Mouse (Mus musculus): Measurements from ENCODE around the gene Tcta. TPM values are rescaled to one million over a fixed set of nuclear protein-coding genes. Genes with fewer than 3 reads are reported as not detected.

The Tcta gene
- total and polyA plus RNA-seq, 2 experiments from 2014 or later, result 42.1 to 46.1 TPM

DNA sequence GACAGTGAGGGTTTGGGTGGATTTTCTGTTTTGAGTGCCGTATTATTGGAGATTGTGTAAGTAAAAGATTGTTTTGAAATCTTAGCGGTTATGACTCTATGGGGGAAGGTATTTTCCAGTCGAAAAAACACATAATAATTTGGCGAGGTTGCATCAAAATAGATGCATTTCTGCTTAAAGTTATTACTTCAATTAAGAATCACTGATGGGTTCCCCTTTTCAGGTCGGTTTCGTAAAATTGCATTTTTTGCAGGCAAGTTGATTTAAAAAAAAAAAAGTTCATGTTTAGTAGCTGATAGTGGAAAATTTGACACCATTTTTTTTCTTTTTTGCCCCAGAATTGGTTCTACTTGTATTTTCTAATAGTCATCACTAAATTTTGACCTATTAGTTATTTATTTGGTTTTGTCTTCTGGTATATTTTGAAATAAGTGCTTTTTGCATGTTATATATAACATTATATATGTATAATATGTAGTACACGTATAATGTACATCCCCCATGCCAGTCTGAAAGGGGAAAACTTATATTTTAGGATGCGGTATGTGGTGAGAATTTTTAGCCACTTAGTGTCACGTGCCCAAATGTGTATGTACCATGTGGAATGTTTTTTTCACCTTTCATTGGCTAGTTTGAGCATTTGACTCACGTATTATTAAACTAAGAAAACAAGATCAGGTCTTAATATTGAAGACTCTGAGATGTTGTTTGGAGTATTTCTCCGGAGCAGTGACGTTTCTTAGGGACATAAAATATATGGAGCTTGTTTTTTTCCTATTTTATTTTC is 1.3 kb upstream of the Tcta start:
- no peak for DNase-seq (ENCODE audit: low spot score)
- TF ChIP-seq EP300 (IDR thresholded peaks at IDR 0.05; ENCODE audit: low read depth), result no peak
- TF ChIP-seq CTCF (IDR thresholded peaks at IDR 0.05; ENCODE audit: low read depth), result no peak

DNA sequence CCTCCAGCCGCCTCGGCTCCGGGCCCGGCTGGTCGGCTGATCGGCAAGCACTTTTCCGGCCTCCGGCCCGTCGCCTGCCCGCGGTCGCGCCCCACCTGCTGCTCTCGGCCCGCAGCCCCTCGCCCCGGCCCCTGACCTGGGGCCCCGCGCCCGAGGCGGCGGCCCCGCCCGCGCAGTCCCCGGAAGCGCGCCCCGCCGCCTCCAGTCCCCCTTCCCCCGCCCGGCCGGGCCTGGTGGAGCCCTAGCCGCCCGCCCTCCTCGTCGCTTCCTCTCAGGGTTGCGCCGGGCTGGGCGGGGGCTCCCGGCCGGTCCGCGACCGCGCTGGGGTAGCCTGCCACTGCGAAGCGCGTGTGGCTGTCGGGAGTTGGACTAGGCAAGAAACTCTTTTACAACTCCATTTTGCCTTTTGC is 616 bp upstream of the Tcta start:
- no peak for TF ChIP-seq EP300 (IDR thresholded peaks at IDR 0.05; ENCODE audit: low read depth)
- TF ChIP-seq CTCF (IDR thresholded peaks at IDR 0.05; ENCODE audit: low read depth), result no peak
- H3K36me3 ChIP-seq (replicated peaks; ENCODE audit: control insufficient read depth, insufficient read depth, low read length), result peaks cover 23% of the 10 kb centered on the region
- under 1% methylated on average over 44 of the region's 51 CpGs for WGBS
- peak overlapping the region; percentile 77 for H3K4me2 ChIP-seq (ENCODE audit: low read depth, low read length)
- H3K27ac ChIP-seq (ENCODE audit: low read depth), result peak overlapping the region; percentile 99
- DNase-seq (ENCODE audit: low spot score) (peak; percentile 82), ATAC-seq (ENCODE audit: insufficient read depth, low read depth) (peak; percentile 79)
- no peaks in the 10 kb centered on the region for H3K9me3 ChIP-seq (replicated peaks; ENCODE audit: control insufficient read depth, low read length)
- H3K9ac ChIP-seq (replicated peaks; ENCODE audit: low read depth, low read length), result peak overlapping the region; percentile 93
- H3K4me1 ChIP-seq (ENCODE audit: control insufficient read depth, insufficient read depth), result peaks cover 19% of the 10 kb centered on the region
- H3K4me3 ChIP-seq (ENCODE audit: low read depth, low read length), result peak overlapping the region; percentile 86
- no peaks in the 10 kb centered on the region for H3K27me3 ChIP-seq (ENCODE audit: control insufficient read depth, insufficient read depth, low read length)

More for the DNA sequence above, 1.3 kb upstream of the Tcta start:
- no peaks in the 10 kb centered on the region for H3K9me3 ChIP-seq (replicated peaks; ENCODE audit: control insufficient read depth, low read length)
- H3K4me3 ChIP-seq (ENCODE audit: low read depth, low read length), result peak overlapping the region; percentile 86
- H3K4me2 ChIP-seq (ENCODE audit: low read depth, low read length), result peak overlapping the region; percentile 77
- no peaks in the 10 kb centered on the region for H3K27me3 ChIP-seq (ENCODE audit: control insufficient read depth, insufficient read depth, low read length)
- ATAC-seq (ENCODE audit: insufficient read depth, low read depth), result no peak
- H3K36me3 ChIP-seq (replicated peaks; ENCODE audit: control insufficient read depth, insufficient read depth, low read length), result peaks cover 19% of the 10 kb centered on the region
- H3K27ac ChIP-seq (ENCODE audit: low read depth), result peak overlapping the region; percentile 99
- peaks cover 19% of the 10 kb centered on the region for H3K4me1 ChIP-seq (ENCODE audit: control insufficient read depth, insufficient read depth)
- WGBS, result 1% methylated on average over 12 of the region's 12 CpGs
- H3K9ac ChIP-seq (replicated peaks; ENCODE audit: low read depth, low read length), result peak overlapping the region; percentile 93

- no peak for TF ChIP-seq CTCF (IDR thresholded peaks at IDR 0.05; ENCODE audit: low read depth)
- no peak for TF ChIP-seq EP300 (IDR thresholded peaks at IDR 0.05; ENCODE audit: low read depth)
- Histone ChIP-seq H3K4me3 (ENCODE audit: low read depth, low read length) (peak overlapping the region; percentile 88), H3K4me1 (ENCODE audit: control insufficient read depth, insufficient read depth) (peaks cover 19% of the 10 kb centered on the region), H3K9me3 (replicated peaks; ENCODE audit: control insufficient read depth, low read length) (no peaks in the 10 kb centered on the region), H3K27me3 (ENCODE audit: control insufficient read depth, insufficient read depth, low read length) (no peaks in the 10 kb centered on the region), H3K36me3 (replicated peaks; ENCODE audit: control insufficient read depth, insufficient read depth, low read length) (peaks cover 23% of the 10 kb centered on the region), H3K4me2 (ENCODE audit: low read depth, low read length) (peak overlapping the region; percentile 93), H3K27ac (ENCODE audit: low read depth) (peak overlapping the region; percentile 96), H3K9ac (replicated peaks; ENCODE audit: low read depth, low read length) (peak overlapping the region; percentile 92)
- no peak for ATAC-seq (ENCODE audit: insufficient read depth, low read depth)
- DNase-seq (ENCODE audit: low spot score), result no peak
- 0% methylated on average over 1 of the region's 1 CpGs for WGBS
Observed at GRCm38 (mm10) chr9:108305170-108305569, 790 bp downstream of the Tcta start.

- no peak for TF ChIP-seq EP300 (IDR thresholded peaks at IDR 0.05; ENCODE audit: low read depth)
- no peak for TF ChIP-seq CTCF (IDR thresholded peaks at IDR 0.05; ENCODE audit: low read depth)
- H3K27ac ChIP-seq (ENCODE audit: low read depth), result peak overlapping the region; percentile 96
- no peak for DNase-seq (ENCODE audit: low spot score)
- H3K4me1 ChIP-seq (ENCODE audit: control insufficient read depth, insufficient read depth), result peaks cover 19% of the 10 kb centered on the region
- H3K9ac ChIP-seq (replicated peaks; ENCODE audit: low read depth, low read length), result 0 out of 2 replicates have a peak overlapping the region, but pooled peaks have one; percentile 92
- no peaks in the 10 kb centered on the region for H3K27me3 ChIP-seq (ENCODE audit: control insufficient read depth, insufficient read depth, low read length)
- no peaks in the 10 kb centered on the region for H3K9me3 ChIP-seq (replicated peaks; ENCODE audit: control insufficient read depth, low read length)
- ATAC-seq (ENCODE audit: insufficient read depth, low read depth), result no peak
- 28% methylated on average over 4 of the region's 4 CpGs for WGBS
- peaks cover 23% of the 10 kb centered on the region for H3K36me3 ChIP-seq (replicated peaks; ENCODE audit: control insufficient read depth, insufficient read depth, low read length)
- H3K4me2 ChIP-seq (ENCODE audit: low read depth, low read length), result peak overlapping the region; percentile 93
- H3K4me3 ChIP-seq (ENCODE audit: low read depth, low read length), result peak overlapping the region; percentile 88
Observed at GRCm38 (mm10) chr9:108304716-108305115, 1.2 kb downstream of the Tcta start.

- no peaks in the 10 kb centered on the region for H3K9me3 ChIP-seq (replicated peaks; ENCODE audit: control insufficient read depth, low read length)
- H3K4me2 ChIP-seq (ENCODE audit: low read depth, low read length), result no peak overlapping the region
- WGBS, result 78% methylated on average over 3 of the region's 3 CpGs
- H3K4me3 ChIP-seq (ENCODE audit: low read depth, low read length), result no peak overlapping the region
- TF ChIP-seq CTCF (IDR thresholded peaks at IDR 0.05; ENCODE audit: low read depth), result no peak
- TF ChIP-seq EP300 (IDR thresholded peaks at IDR 0.05; ENCODE audit: low read depth), result no peak
- no peak overlapping the region for H3K27ac ChIP-seq (ENCODE audit: low read depth)
- H3K9ac ChIP-seq (replicated peaks; ENCODE audit: low read depth, low read length), result no peak overlapping the region
- H3K4me1 ChIP-seq (ENCODE audit: control insufficient read depth, insufficient read depth), result peaks cover 9% of the 10 kb centered on the region
- H3K36me3 ChIP-seq (replicated peaks; ENCODE audit: control insufficient read depth, insufficient read depth, low read length), result peaks cover 23% of the 10 kb centered on the region
- ATAC-seq (ENCODE audit: insufficient read depth, low read depth), result no peak
- H3K27me3 ChIP-seq (ENCODE audit: control insufficient read depth, insufficient read depth, low read length), result no peaks in the 10 kb centered on the region
- DNase-seq (ENCODE audit: low spot score), result no peak
Observed at GRCm38 (mm10) chr9:108301853-108302252, 4.1 kb downstream of the Tcta start.

Measured in heart, postnatal 0 days (tissue).